Mouse (Mus musculus) erythroid progenitor cell, adult 5-6 weeks (primary cell): ENCODE data around the gene Ppp1r12b. TPM values are rescaled to one million over a fixed set of nuclear protein-coding genes. Genes with fewer than 3 reads are reported as not detected.

Source experiments
- ATAC-seq: replicated peaks from 2 replicates; pipeline ENCODE4 v1.8.0; 2016; ENCODE audit warnings: moderate number of reproducible peaks, mild to moderate bottlenecking, moderate TSS enrichment, inconsistent platforms; ENCODE audit not compliant: poor library complexity, low FRiP score, severe bottlenecking
- total RNA-seq, 2 experiments: library from RNA; stranded (forward) in 1 of 2; stranded (reverse) in 1 of 2; fragments of 150-400 nt in 1 of 2; fragments of 186-747, 209-891 nt in 1 of 2; gene quantifications; 2 replicates each; pipeline versions ENCODE4 v1.2.3 to v1.2.4; 2015 to 2017; ENCODE audit warnings: low replicate concordance in 2 of 2

Ppp1r12b gene
- total RNA-seq, 2 experiments from 2014 or later, result 8.0 to 26.2 TPM

- no peak for ATAC-seq
Observed at GRCm38 (mm10) chr1:134745648-134746047, 210.1 kb downstream of the Ppp1r12b start.

DNA sequence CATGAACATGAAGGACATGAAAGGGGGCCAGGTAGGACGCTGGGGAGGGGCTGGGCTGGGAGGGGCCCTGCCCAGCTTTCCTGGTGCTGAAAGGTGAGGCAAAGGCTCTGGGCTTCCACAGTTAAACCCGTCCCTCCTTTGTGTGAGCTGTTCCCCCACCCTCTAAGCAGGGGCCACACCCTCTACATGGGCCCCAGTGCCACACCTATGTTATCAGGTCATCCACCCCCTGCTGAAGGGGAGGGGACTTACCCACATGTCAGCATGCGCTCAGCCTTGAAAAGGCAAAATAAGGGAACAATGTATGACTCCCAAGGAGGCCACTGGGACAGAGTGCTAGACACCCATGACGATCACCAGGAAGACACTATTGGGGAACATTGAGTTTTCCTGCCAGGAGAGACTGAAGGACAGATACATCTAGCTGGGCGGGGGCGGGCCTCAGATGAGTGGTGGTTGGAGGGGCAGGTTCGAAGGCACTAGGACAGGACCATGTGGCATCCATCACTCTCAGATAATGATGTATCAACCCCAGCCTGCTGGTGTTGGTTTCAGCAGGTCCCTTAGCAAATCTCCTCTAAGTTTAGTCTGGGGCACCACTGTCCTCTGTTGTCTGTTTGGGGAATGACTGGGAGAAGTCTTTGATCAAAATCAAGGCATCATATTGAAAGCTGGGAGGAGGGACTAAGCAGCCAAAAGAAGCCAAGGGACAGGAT is 213.6 kb downstream of the Ppp1r12b start:
- peak; percentile 59 for ATAC-seq

GRCm38 (mm10) chr1:134741433-134741832 is 214.3 kb downstream of the Ppp1r12b start:
- ATAC-seq, result no peak

DNA sequence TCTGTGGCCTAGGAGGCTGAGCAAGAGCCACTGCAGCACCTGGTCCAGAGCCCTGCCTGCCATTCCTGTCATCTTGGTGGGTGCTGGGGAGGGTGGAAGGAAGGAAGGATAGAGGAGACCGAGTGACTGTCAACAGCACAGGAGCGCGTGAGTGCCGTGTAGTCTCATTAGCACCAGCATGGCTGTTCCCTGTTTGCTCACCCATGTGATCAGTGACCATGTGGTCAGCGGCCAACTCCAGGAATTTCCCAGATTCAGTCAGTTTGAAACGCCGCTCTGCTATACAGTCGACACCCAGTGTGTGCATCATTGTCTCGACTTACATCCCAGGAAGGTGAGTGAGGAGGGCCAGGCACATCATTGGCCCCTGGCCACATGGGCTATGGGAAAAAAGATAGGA is 218.3 kb downstream of the Ppp1r12b start:
- no peak for ATAC-seq

DNA sequence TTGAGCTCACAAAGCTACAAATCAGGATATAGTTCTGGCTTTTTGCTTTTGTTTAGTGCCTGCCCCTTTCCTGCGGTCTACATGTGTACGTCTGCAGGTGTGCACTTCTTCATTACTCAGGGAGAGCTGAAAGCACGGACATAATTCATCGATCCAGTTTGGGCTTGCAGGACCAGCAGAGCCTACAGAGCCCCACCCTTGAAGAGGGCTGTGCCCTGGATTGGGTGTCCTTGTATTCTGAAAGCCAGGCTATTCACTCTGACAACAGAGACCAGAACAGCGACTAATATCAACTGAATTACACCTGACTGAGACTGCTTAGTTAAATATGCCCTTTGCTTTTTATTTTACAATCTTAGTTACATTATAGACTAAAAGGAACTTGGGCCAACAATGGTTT is 222.1 kb downstream of the Ppp1r12b start:
- no peak for ATAC-seq

GRCm38 (mm10) chr1:134727256-134727655 is 228.5 kb downstream of the Ppp1r12b start:
- no peak for ATAC-seq

- ATAC-seq, result no peak
Observed at GRCm38 (mm10) chr1:134726480-134726879, 229.3 kb downstream of the Ppp1r12b start.

- no peak for ATAC-seq
Observed at GRCm38 (mm10) chr1:134725276-134725675, 230.5 kb downstream of the Ppp1r12b start.

- no peak for ATAC-seq
Observed at GRCm38 (mm10) chr1:134722891-134723290, 232.9 kb downstream of the Ppp1r12b start.

DNA sequence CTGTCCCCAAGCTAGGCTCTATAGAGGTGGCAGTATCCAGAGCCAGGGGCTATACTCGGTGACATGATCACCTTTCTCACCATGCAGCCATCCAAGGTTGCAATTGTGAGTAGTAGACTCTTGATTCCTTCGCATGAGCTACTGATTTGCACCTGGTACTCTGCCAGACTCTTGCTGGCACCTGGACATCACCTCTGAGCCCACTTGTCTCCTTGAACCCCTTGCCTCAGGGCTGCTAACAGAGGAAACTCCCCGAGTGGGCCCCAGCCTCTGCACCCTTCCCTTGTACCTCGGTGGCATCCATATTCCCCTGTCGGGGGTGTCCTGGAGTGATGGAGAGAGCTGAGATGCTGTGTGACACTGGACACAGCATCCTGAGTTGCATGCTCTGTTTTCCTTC is 234.3 kb downstream of the Ppp1r12b start:
- ATAC-seq, result no peak

DNA sequence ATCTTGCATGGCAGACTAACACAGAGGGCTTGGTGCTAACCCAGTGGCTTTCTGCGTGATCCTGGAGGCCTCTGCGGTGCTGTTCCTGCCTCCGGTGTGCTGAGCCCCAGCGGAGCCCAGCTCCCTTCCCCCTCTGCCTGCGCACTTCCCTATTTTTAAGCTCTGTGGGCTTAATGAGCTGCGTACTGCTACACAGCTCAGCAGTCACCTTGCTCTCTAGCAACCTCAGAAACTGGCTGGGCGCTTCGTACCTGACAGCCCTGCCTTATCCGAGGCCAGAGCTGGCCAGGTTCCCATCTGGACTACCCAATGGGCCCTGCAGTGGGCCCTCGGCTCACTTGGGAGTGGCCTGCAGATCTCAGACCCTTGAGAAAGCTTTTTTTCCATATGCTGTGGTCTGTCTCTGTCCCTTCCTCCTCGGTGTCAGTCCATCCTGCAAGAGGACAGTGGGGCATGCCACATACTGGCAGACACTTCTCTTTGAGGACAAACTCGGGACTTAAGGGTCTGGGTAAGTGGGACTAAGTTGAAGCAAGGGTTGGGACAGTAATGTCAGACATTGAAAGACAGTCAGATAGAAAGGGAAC is 235.9 kb downstream of the Ppp1r12b start:
- ATAC-seq, result no peak

DNA sequence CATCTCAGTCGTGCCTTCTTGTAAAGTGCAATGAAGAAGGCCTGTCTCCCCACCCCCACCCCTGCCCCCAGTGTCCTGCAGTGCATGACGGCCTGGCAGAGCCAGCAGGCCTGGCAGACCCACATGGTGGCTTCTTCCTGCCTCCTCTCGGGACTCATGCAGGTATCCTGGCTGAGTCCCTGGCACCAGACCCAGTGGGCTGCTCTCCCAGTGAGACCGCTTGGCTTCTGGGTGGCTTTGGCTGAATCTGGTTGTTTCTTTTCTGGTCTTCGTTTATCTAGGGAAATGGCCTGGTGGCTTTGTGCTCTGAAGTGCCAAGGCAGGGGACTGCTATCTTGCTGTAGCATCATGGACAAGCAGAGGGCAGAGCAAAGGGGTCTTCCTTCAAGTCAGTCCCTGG is 240.7 kb downstream of the Ppp1r12b start:
- no peak for ATAC-seq

GRCm38 (mm10) chr1:134714166-134714565 is 241.6 kb downstream of the Ppp1r12b start:
- ATAC-seq, result no peak

- ATAC-seq, result no peak
Observed at GRCm38 (mm10) chr1:134713421-134713969, 242.2 kb downstream of the Ppp1r12b start.

GRCm38 (mm10) chr1:134712781-134713299 is 242.9 kb downstream of the Ppp1r12b start:
- no peak for ATAC-seq

- ATAC-seq, result no peak
Observed at GRCm38 (mm10) chr1:134711653-134712052, 244.1 kb downstream of the Ppp1r12b start.

DNA sequence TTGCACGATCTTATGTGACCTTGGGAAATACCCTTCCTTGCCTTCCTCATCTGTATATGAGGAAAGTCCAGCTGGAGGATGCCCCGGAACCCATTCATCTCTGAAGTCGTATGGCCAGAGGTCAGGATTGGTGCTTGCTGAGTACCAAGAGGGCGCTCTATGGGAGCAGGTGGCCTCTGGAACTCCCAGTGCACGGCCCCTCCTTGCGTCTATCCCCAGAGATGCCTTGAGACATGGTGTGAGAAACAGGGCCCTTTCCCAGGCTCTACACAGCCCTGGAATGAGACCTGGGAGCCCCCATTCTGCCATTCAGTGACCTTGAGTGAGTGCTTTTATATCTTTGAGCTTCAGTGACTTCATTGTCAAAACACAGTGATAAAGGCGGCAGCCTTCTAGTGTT is 244.7 kb downstream of the Ppp1r12b start:
- ATAC-seq, result no peak

DNA sequence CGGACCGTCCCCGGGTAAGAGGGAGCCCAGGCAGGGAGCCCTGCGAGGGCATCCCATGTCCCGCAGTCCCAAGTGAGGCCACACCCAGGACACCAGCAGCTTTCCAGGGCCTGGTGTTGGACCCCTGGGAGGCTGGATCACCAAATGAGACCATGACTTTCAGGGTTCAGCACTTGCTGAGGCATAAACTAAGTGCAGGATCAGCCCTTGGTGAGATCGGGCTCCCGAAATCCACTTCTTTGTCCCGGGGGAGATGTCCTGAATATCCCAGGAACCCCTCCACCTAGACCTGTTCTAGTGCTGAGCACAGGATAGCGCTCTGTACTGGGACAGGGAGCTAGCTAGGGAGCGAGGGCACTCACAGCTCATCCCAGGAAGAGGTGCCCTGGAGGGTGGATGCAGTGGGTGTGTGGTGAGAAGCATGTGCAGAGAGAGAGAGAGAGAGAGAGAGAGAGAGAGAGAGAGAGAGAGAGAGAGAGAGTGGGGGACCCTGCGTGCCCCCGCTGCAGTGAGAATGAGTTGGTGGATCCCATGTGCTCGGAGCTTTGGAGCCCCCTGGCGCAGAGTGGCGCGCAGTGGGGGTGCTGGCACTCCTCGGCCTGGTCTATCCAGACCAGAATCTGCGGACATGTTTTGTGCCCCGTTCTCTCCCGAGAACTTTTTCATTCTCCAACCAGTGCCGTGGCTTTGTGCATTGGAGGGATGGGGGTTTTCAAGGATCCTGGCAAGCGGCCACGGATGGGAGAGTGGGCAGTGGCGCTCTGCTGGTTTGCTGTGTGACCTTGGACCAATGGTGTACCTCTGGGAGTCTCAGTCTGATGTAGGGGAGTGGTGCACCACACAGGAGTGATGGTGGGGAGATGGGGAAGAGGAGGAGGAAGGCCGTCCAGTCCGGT is 246.1 kb downstream of the Ppp1r12b start:
- no peak for ATAC-seq

GRCm38 (mm10) chr1:134708801-134709385 is 246.8 kb downstream of the Ppp1r12b start:
- ATAC-seq, result no peak

GRCm38 (mm10) chr1:134708274-134708673 is 247.5 kb downstream of the Ppp1r12b start:
- no peak for ATAC-seq
